Mouse (Mus musculus) heart, embryonic 11.5 days (tissue): ENCODE measurements around the gene Slc46a2. TPM values are rescaled to one million over a fixed set of nuclear protein-coding genes. Genes with fewer than 3 reads are reported as not detected.

Experiments used
- ATAC-seq: fragments of 200-750 bp; cut with Nextera tagmentation; replicated peaks from 2 replicates; pipeline ENCODE4 v1.8.0; 2017; ENCODE audit warnings: moderate library complexity; ENCODE audit not compliant: insufficient number of reproducible peaks, low FRiP score, low TSS enrichment
- H3K27ac ChIP-seq: fragments of 300-500 bp; sonication (generic); 2 replicates; pipeline ENCODE4 v1.5.1; 2014; ENCODE audit warnings: mild to moderate bottlenecking, low read depth, low read length
- H3K27me3 ChIP-seq: fragments of 300-500 bp; sonication (generic); 2 replicates; pipeline ENCODE4 v1.6.1; 2014; ENCODE audit warnings: mild to moderate bottlenecking, low read length, mixed read lengths; ENCODE audit not compliant: control insufficient read depth, insufficient read depth
- H3K36me3 ChIP-seq: fragments of 300-500 bp; sonication (generic); 2 replicates; pipeline ENCODE4 v1.6.1; 2014; ENCODE audit warnings: mild to moderate bottlenecking, low read length, moderate library complexity, mixed read lengths; ENCODE audit not compliant: control insufficient read depth, insufficient read depth
- H3K4me1 ChIP-seq: fragments of 300-500 bp; sonication (generic); 2 replicates; pipeline ENCODE4 v1.6.1; 2014; ENCODE audit warnings: low read length; ENCODE audit not compliant: control insufficient read depth, insufficient read depth
- H3K4me2 ChIP-seq: fragments of 300-500 bp; sonication (generic); 2 replicates; pipeline ENCODE4 v1.6.1; 2014; ENCODE audit warnings: mild to moderate bottlenecking, moderate library complexity
- H3K4me3 ChIP-seq: fragments of 300-500 bp; sonication (generic); 2 replicates; pipeline ENCODE4 v1.5.1; 2014; ENCODE audit warnings: low read depth, low read length
- H3K9ac ChIP-seq: fragments of 300-500 bp; sonication (generic); 2 replicates; pipeline ENCODE4 v1.6.1; 2014; ENCODE audit warnings: mild to moderate bottlenecking, low read depth, low read length, moderate library complexity
- H3K9me3 ChIP-seq: fragments of 300-500 bp; sonication (generic); replicated peaks from 2 replicates; pipeline ENCODE4 v1.6.1; 2016; ENCODE audit warnings: low read length; ENCODE audit not compliant: control insufficient read depth
- WGBS: fragments of 180-500 bp; shearing (Covaris S2); extraction: QIAGEN DNeasy Blood & Tissue Kit; methylation state at CpG from one replicate; pipeline ENCODE4 v1.1.7; 2014; ENCODE audit not compliant: insufficient replicate concordance; 5-methylcytosine and 5-hydroxymethylcytosine counted together
- polyA plus RNA-seq: library from polyadenylated mRNA; unstranded; fragments of >200 nt; fragmentation: Nextera tagmentation; extraction: Ambion mirVana; gene quantifications from 2 replicates; pipeline ENCODE4 v1.2.1, GENCODE M21; 2014

Slc46a2 gene
- polyA plus RNA-seq, 1 experiment from 2014 or later, result 0.39 TPM

- no peak overlapping the region for H3K27ac ChIP-seq
- no peak for ATAC-seq
- WGBS, result 74% methylated on average over 6 of the region's 6 CpGs
These were observed 30.6 kb downstream of the Slc46a2 start for GRCm38 (mm10) chr4:59884136-59884696.

DNA sequence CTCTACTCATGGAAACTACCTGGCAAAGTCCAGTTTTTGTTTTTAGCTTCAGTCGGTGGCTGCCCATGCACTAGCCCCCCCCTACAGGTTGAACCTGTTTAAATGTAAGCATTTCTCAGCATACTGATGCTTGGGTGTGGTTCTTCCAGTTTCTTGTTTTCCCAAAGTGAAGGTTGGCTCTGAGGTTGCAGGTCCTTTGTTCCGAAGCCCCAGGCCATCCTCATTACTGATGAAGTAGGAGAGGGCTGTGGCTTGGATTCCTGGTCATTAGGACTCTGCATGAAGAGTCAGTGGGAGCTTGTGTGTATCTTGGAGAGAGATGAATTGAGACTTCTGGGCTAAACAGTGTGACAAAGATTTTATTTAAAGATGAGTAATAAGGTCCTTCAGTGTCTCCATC is 33.6 kb downstream of the Slc46a2 start:
- Histone ChIP-seq H3K36me3 (peaks cover 4% of the 10 kb centered on the region), H3K9me3 (no peaks in the 10 kb centered on the region), H3K27me3 (no peaks in the 10 kb centered on the region), H3K4me3 (no peak overlapping the region), H3K27ac (no peak overlapping the region), H3K4me1 (no peaks in the 10 kb centered on the region), H3K4me2 (no peak overlapping the region), H3K9ac (no peak overlapping the region)
- 87% methylated on average over 2 of the region's 2 CpGs for WGBS
- no peak for ATAC-seq

More at GRCm38 (mm10) chr4:59884136-59884696, 30.6 kb downstream of the Slc46a2 start:
- H3K4me3 ChIP-seq, result no peak overlapping the region
- H3K4me1 ChIP-seq, result no peaks in the 10 kb centered on the region
- no peaks in the 10 kb centered on the region for H3K9me3 ChIP-seq
- H3K9ac ChIP-seq, result no peak overlapping the region
- H3K27me3 ChIP-seq, result no peaks in the 10 kb centered on the region
- peaks cover 4% of the 10 kb centered on the region for H3K36me3 ChIP-seq
- H3K4me2 ChIP-seq, result no peak overlapping the region

DNA sequence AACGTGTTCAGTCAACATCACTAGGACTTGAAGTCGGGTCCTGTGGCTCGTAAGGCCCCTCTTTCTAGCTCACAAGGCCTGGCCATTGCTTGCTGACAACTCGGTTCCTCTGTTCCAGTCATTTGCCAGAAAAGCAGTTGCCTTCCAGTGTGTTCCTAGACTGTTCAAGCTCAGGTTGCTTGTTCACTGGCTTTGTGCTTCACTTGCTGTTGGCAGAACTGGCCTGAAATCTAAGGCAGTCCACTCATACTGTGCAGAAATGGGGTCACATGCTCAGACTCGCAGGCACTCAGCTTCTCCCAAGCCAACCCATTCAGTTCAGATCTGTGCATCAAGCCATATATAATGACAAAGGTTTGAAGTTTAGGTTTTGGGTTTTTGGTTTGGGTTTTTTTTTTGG is 34.1 kb downstream of the Slc46a2 start:
- Histone ChIP-seq H3K36me3 (peaks cover 4% of the 10 kb centered on the region), H3K9me3 (no peaks in the 10 kb centered on the region), H3K9ac (no peak overlapping the region), H3K4me1 (no peaks in the 10 kb centered on the region), H3K4me3 (no peak overlapping the region), H3K27me3 (no peaks in the 10 kb centered on the region), H3K4me2 (no peak overlapping the region), H3K27ac (no peak overlapping the region)
- WGBS, result 87% methylated on average over 5 of the region's 5 CpGs
- no peak for ATAC-seq

GRCm38 (mm10) chr4:59879444-59879843 is 35.4 kb downstream of the Slc46a2 start:
- H3K9me3 ChIP-seq, result no peaks in the 10 kb centered on the region
- ATAC-seq, result no peak
- no peak overlapping the region for H3K9ac ChIP-seq
- H3K27me3 ChIP-seq, result no peaks in the 10 kb centered on the region
- 80% methylated on average over 3 of the region's 3 CpGs for WGBS
- no peak overlapping the region for H3K27ac ChIP-seq
- H3K4me1 ChIP-seq, result no peaks in the 10 kb centered on the region
- peaks cover 4% of the 10 kb centered on the region for H3K36me3 ChIP-seq
- no peak overlapping the region for H3K4me2 ChIP-seq
- H3K4me3 ChIP-seq, result no peak overlapping the region

GRCm38 (mm10) chr4:59878595-59878994 is 36.3 kb downstream of the Slc46a2 start:
- Histone ChIP-seq H3K9ac (no peak overlapping the region), H3K4me3 (no peak overlapping the region), H3K4me1 (no peaks in the 10 kb centered on the region), H3K27ac (no peak overlapping the region), H3K4me2 (no peak overlapping the region), H3K36me3 (peaks cover 4% of the 10 kb centered on the region), H3K9me3 (no peaks in the 10 kb centered on the region), H3K27me3 (no peaks in the 10 kb centered on the region)
- WGBS, result 75% methylated on average over 8 of the region's 8 CpGs
- ATAC-seq, result no peak

- H3K4me2 ChIP-seq, result no peak overlapping the region
- no peak for ATAC-seq
- no peaks in the 10 kb centered on the region; the same call in 1 of the 2 replicates for H3K36me3 ChIP-seq
- no peaks in the 10 kb centered on the region for H3K9me3 ChIP-seq
- no peak overlapping the region for H3K27ac ChIP-seq
- no peak overlapping the region for H3K9ac ChIP-seq
- no peaks in the 10 kb centered on the region for H3K4me1 ChIP-seq
- H3K4me3 ChIP-seq, result no peak overlapping the region
- H3K27me3 ChIP-seq, result no peaks in the 10 kb centered on the region
- WGBS, result 72% methylated on average over 2 of the region's 2 CpGs
These were observed 37.8 kb downstream of the Slc46a2 start for GRCm38 (mm10) chr4:59877025-59877424.

DNA sequence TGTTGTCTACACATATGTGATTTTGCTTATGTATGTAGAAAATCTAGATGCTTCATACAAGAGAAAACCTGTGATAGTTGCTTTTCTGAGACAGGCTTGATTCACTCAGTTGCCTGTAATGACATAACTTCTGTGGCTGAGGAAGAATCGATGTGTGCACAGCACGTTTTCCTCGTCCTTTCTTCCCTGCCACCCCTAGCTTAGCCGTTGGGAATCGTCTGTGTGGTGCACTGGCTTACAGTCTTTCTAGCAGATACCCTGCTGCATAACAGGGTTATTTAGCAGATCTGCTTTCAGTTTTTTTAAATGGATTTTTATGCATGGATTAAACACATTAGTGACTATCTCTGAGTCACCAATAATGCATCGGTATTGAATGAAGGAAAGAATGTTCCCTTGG is 38.3 kb downstream of the Slc46a2 start:
- no peak overlapping the region for H3K27ac ChIP-seq
- no peaks in the 10 kb centered on the region for H3K9me3 ChIP-seq
- WGBS, result 84% methylated on average over 6 of the region's 6 CpGs
- ATAC-seq, result no peak
- no peak overlapping the region for H3K9ac ChIP-seq
- H3K4me1 ChIP-seq, result no peaks in the 10 kb centered on the region
- no peak overlapping the region for H3K4me3 ChIP-seq
- no peaks in the 10 kb centered on the region; the same call in 1 of the 2 replicates for H3K36me3 ChIP-seq
- no peaks in the 10 kb centered on the region for H3K27me3 ChIP-seq
- no peak overlapping the region for H3K4me2 ChIP-seq

- WGBS, result 61% methylated on average over 5 of the region's 5 CpGs
- no peaks in the 10 kb centered on the region for H3K27me3 ChIP-seq
- peaks cover 6% of the 10 kb centered on the region; the same call in 1 of the 2 replicates for H3K4me1 ChIP-seq
- no peak overlapping the region for H3K9ac ChIP-seq
- H3K4me3 ChIP-seq, result no peak overlapping the region
- no peaks in the 10 kb centered on the region for H3K9me3 ChIP-seq
- no peak for ATAC-seq
- no peaks in the 10 kb centered on the region for H3K36me3 ChIP-seq
- no peak overlapping the region for H3K27ac ChIP-seq
- no peak overlapping the region for H3K4me2 ChIP-seq
These were observed 41.0 kb downstream of the Slc46a2 start for GRCm38 (mm10) chr4:59873830-59874229.

GRCm38 (mm10) chr4:59873240-59873639 is 41.6 kb downstream of the Slc46a2 start:
- no peak for ATAC-seq
- no peaks in the 10 kb centered on the region for H3K27me3 ChIP-seq
- H3K4me3 ChIP-seq, result no peak overlapping the region
- 39% methylated on average over 6 of the region's 6 CpGs for WGBS
- no peak overlapping the region for H3K4me2 ChIP-seq
- no peaks in the 10 kb centered on the region for H3K9me3 ChIP-seq
- H3K27ac ChIP-seq, result no peak overlapping the region
- H3K36me3 ChIP-seq, result no peaks in the 10 kb centered on the region
- H3K4me1 ChIP-seq, result peaks cover 6% of the 10 kb centered on the region; the same call in 1 of the 2 replicates
- H3K9ac ChIP-seq, result no peak overlapping the region
